Mouse (Mus musculus) heart, postnatal 14 days (tissue): ENCODE results near the gene Rab3a. TPM values are rescaled to one million over a fixed set of nuclear protein-coding genes. Genes with fewer than 3 reads are reported as not detected.

ENCODE experiments used
- DNase-seq, 2 experiments: peaks; one replicate each; pipeline ENCODE4 v3.0.0; 2021 to 2022
- intact Hi-C: fragments of 180-260 bp; cut with DNase I; formaldehyde crosslinking; loops from one replicate; pipeline ENCODE4 v1.15.1; 2025
- long read RNA-seq, 2 experiments: library from polyadenylated mRNA; stranded (forward); transcript quantifications; one replicate each; pipeline ENCODE4 v2.0.0; 2021
- total RNA-seq, 2 experiments: library from RNA; stranded (reverse); gene quantifications; 2 replicates each; pipeline ENCODE4 v1.2.3; 2021

Rab3a gene
- total RNA-seq, result 10 to 100 TPM; 51.6 to 51.9 TPM
- long read RNA-seq, experiment 1, transcript Rab3a-201 (5 exons, 1,363 nt), result major isoform, 48 of 78 reads
- long read RNA-seq, experiment 1, partial matches to known transcripts, result 2 of 78 reads
- long read RNA-seq, experiment 1, other reads (novel, unspliced or antisense), result 27 of 78 reads
- long read RNA-seq, experiment 2, transcript Rab3a-201 (5 exons, 1,363 nt), result major isoform, 43 of 76 reads
- long read RNA-seq, experiment 2, partial matches to known transcripts, result 4 of 76 reads
- long read RNA-seq, experiment 2, other reads (novel, unspliced or antisense), result 28 of 76 reads

GRCm38 (mm10) chr8:70754043-70754870 is at the start of gene Rab3a:
Gene Rab3a (plus strand): TSS chr8:70754679.
- peak; percentile 95 to 96 for DNase-seq
- intact Hi-C loops, result no loop called here

DNA sequence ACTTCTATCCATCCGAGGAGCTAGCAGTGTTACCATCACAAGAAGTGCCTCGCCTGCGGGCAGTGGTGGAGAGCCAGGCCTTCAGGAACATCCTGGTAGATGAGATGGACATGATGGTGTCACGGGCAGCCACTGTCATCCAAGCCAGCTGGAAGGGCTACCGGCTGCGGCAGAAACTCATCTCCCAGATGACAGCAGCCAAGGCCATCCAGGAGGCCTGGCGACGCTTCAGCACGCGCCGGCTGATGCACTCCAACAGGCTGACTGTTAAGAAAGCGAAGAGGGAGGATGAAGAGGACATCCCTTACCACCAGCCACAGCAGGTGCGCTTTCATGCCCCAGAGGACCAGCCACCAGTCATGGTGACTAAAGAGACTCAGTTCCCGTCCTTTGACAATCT is 46.2 kb upstream of the Rab3a start:
- no peak for DNase-seq
- intact Hi-C loops, result no loop called here

DNA sequence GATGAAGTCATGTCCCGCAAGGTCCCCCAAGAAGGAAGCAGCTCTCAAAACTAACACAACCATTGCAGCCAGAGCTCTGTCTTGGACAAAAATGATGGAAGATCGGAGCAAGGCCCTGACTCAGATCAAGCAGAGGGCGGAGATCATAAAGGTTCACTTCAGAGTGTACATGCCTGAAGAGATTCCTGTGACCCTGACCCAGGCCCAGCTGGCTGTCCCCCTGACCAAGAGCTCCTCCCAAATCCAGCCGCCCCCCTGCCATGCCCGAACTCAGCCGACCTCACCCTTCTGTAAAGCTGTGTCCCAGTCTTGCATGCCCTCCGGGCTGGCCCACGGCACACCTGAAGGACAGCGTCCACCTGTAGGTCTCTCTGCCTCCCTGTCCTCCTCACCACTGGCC is 44.7 kb upstream of the Rab3a start:
- DNase-seq, result no peak
- intact Hi-C loops, result no loop called here

DNA sequence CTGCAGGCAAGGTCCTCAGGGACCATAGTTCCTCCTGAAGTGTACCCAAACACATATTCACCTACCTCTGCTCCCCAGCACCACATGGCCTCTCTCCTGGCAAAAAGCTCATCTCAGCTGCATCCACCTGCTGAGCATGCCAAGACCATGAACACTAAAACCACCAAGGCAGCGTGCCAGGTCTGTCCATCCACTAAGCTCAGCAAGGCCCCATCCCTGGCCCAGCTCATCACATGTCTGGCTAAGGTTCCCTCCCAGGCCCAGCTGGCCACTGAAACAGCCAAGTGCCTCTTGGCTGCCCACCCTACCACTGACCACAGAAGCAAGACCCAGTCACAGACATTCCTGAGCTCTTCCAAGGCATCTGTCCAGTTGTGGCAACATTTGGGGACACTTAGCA is 44.2 kb upstream of the Rab3a start:
- intact Hi-C loops, result no loop called here
- DNase-seq, result peak; percentile 47 to 54

GRCm38 (mm10) chr8:70711041-70711440 is 43.4 kb upstream of the Rab3a start:
- intact Hi-C loops, result no loop called here

DNA sequence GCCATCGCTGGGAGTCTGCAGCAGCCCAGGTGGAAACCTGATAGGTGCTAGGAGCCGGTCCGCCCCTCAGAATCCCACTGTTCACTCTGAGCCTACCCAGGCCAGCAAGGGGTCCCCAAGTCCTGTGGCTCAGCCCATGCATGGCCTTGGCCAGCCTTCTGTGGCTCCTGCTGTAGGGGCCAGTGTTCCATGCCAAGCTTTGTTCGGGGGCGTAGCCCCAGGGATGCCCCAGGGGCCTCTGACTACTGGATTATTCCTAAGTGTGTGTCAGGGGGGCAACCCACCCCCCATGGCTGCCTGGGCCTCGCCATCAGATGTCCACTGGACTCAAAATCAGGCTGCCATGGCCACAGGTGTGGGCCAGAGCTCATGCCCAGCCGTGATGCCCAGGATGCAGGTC is 40.5 kb upstream of the Rab3a start:
- no peak for DNase-seq
- intact Hi-C loops, result no loop called here

More at GRCm38 (mm10) chr8:70711041-70711440, 43.4 kb upstream of the Rab3a start:
- DNase-seq, result no peak

DNA sequence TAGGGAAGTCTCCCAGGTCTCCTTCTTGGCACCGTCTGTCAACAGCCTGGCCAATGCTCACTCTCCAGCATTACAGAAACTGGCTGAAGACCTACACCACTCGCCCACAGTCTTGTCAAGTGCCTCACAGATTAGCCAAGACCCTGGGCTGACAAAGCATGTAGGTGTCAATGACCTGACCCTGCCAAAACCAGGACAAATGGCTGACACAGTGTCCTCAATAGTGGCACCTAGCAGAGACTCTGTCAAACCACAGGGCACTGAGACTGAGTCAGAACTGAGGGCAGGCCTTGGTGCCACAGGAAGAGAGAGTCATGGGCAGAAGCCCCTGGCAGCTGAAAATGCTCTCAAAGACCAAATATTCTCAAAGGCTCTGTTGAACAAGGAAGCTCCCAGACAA is 39.4 kb upstream of the Rab3a start:
- DNase-seq, result no peak
- intact Hi-C loops, result no loop called here

GRCm38 (mm10) chr8:70716521-70717400 is 37.7 kb upstream of the Rab3a start:
- no peak for DNase-seq
- intact Hi-C loops, result no loop called here

DNA sequence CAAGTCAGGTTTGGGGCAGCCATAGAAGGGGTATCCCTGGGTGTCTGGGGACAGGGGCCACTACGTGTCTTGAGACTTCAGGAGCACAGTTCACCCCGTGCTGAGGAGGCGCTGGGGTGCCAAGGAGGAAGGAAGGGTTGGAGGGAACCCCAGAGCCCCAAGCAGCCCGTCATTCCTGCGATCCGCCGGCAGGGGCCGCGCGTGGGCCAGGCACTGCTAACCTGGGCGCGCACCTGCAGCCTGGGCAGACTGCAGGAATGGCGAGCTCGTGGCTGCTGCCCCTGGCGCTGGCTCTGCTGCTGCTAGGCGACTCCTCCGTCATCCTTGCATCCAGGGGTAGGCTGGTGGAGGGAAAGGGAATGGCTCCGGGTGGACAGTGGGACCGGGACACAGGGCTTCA is 36.2 kb upstream of the Rab3a start, which contains the start of gene Gm3336:
Gene Gm3336, plus strand, starts transcription at position 247 of the 400 bp plus-strand sequence.
- peak; percentile 71 to 74 for DNase-seq
- intact Hi-C loops, result no loop called here

DNA sequence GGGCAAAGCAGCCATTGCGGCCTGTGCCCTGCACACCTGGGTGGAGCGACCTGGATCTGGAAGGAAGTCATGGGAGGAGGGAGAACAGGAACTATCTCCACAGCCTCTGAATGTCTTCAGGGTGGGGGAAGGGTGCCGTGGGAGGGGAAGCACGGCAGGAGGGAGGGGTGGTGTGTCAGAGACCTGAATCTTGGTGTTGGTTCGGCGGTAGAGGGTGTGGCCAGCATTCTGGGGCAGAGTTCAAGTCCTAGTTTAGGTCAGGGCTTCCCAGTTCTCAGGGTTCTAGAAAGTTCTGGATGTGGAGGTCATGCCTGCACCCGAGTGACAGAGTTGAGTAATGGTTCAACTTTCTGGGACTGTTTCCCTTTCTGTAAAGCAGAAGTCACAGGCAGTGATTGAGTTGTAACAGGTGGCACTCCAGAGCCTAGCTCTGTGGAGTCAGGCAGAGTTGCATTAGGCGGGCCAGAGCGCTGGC is 34.6 kb upstream of the Rab3a start:
- intact Hi-C loops, result loop anchor here (1.0 kb wide), 3 partner anchors 32 to 124 kb away; no protein-coding TSS in a partner anchor
- DNase-seq, result no peak

DNA sequence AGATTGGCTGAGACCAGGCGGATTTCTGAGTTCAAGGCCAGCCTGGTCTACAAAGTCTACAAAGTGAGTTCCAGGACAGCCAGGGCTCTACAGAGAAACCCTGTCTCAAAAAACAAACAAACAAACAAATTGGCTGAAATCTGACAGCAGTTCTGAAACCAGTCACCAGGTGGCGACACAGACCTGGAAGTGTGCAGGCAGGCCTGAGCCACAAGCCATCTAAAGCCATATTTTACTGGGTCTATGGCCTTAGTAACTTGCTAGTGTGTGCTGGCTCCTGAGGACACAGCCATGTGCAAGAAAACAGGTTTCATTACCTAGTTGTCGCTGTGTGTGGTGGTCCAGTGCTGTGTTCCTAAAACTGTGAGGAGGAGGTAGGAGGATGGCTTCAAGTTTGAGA is 33.7 kb upstream of the Rab3a start:
- peak; percentile 83 to 88 for DNase-seq
- intact Hi-C loops, result loop anchor here (1.0 kb wide), 3 partner anchors 32 to 124 kb away; no protein-coding TSS in a partner anchor

DNA sequence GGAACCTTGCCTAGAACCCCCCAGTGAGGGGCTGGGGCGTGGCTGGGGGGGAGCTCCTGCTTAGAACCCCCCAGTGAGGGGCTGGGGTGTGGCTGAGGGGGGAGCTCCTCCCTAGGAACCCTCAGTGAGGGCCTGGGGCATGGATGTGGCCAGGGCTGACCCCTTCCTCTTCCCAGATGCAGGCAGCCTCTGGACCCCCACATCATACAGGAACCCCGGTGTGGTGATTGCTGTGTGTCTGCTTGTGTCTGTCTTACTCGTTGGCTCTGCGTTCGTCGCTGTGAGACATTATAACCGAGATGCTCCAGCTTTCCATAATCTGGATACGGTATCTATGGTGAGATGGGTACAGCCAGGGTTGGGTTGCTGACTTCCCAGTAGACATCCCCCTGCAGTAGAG is 32.9 kb upstream of the Rab3a start:
- intact Hi-C loops, result no loop called here
- no peak for DNase-seq

DNA sequence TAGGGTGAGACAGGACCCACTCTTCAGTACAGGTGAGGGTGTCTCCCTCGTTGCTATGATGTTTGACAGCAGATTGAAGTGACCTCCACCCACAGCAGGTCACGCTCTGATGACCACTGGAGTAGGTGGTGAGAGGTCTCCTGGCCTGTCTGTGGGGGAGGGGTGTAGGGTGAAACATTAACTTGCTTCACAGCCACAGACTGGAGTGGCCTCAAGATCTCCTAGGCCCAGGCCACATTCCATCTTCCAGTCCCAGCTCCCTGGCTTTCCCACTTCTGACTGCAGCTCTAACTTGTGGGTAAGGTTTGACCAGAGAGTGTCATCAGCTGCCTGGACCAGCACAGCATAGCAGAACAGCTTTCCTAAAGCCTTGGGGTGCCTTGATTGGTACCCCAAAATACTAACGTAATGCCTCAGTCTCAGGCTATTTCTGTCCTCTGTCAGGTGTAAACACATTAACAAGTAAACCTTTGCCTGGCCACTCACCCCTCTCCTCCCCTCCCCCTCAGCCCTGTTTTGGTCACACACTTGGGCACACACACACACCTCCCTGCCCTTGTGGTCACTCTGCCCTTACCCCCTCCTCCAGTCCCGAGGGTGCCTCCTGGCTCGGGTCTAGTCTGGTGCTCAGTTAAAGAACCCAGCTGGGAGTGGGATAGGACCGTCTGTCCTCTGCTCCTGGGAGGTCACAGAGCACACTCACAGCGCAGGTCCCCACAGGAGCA is 30.8 kb upstream of the Rab3a start, which contains the start of gene Pde4c:
Gene Pde4c, plus strand, starts transcription at position 235 of the 725 bp plus-strand sequence.
- intact Hi-C loops, result no loop called here
- no peak for DNase-seq

- intact Hi-C loops, result no loop called here
- DNase-seq, result no peak
Observed at GRCm38 (mm10) chr8:70724216-70724615, 30.3 kb upstream of the Rab3a start.

DNA sequence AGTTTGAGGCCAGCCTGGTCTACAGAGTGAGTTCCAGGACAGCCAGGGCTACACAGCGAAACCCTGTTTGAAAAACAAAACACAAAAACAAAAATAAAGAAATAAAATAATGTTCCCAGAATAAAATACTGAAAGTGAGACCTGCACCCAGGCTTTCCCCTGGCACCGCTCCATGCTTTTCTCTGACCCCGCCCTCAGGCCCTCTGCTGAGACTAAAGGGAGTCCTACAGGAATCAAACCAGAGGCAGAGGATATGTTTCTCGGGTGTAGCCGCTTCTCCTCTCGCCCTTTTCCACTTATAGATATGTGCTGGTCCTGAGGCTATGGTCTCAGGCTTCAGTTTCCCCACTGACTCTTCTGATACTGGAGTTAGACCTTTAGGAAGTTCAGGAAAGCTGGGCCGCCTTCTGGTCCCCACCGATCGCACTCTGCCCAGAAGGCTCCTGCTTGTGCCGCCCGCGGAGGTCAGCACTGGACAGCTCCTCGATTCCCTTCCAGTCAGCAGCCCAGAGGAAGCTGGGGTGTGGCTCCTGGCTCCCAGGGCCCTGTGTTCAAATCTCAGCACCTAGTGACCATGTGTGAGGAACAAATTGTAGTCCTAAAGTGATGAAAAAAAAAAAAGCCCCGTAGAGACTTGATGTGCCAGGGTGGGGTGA is 28.6 kb upstream of the Rab3a start:
- peak; percentile 51 to 64 for DNase-seq

DNA sequence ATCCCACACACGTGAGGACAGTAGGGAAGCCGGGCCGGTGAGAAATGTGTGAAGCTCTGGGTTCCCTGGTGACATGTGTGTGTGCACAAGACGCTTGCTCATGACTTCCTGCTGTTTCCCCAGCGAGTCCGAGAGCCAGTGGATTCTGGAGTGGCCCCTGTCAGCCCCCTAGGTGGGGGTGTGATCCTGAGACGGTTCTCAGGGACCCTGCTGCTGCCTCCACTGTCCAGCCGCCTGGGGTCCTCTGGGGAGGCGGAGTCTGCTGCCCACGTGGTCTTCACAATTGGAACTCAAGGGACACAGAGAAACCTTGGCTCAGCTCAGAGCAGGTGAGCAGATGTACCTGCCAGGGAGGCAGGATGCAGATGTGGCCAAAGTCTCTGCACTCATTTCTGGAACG is 27.8 kb upstream of the Rab3a start:
- intact Hi-C loops, result no loop called here
- no peak for DNase-seq

More for the DNA sequence above, 28.6 kb upstream of the Rab3a start:
- intact Hi-C loops, result no loop called here

DNA sequence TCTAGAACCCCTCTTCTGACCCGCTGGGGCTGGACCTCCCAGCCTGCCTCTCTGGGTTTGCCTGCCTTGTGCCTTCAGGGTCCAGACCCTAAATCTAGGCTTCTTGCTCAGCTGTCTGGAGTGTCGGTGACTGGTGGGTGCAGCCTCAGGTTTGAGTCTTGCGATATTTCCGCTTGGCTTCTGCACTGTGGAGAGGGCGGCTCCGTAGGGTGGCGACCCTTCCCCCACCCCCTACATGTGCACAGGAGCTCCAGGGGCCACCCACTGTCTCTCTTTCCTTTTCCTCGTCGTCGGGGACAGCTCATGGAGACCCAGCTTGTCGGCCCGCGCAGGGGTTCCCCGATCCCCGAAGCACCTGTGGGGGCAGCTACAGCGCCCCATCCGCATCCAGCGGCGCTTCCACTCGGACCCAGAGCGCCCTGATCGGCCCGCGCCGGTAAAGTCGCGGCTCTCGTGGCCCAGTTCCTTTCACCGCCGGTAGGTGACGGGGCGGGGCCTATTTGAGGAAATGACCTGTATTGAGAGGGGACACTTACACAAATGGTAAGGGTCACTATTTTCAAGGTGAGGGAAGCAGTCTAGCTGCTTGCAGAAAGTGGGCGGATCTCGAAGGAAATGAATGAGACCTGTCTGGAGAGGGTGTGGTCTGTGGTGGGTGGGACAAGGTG is 24.5 kb upstream of the Rab3a start:
- no peak for DNase-seq
- intact Hi-C loops, result no loop called here

GRCm38 (mm10) chr8:70730956-70731355 is 23.5 kb upstream of the Rab3a start:
- intact Hi-C loops, result no loop called here
- no peak for DNase-seq

DNA sequence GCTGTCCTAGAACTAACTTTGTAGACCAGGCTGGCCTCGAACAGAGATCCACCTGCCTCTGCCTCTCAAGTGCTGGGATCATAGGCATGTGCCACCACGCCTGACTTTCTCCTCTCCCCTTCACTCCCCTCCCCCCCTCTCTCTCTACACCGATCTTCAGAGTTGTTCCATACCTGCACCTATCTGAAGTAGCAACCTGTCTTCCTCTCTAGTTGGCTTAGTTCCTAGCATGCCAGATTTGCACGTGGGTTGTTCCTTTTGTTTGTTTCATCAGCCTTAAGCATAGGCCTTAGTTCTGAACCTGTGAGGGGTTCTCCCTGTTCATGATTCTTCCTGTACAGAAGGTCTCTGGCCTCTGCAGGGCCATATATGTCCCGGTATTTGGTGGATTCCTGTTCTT is 16.8 kb upstream of the Rab3a start:
- no peak for DNase-seq
- intact Hi-C loops, result no loop called here
